Mouse (Mus musculus): ENCODE measurements at regions not wholly inside any gene's neighbourhood (a gene's known extent, or its start where the extent isn't known, plus 50 kb on each side); places are given as distances from the start of the nearest gene placed in this dataset.

DNA sequence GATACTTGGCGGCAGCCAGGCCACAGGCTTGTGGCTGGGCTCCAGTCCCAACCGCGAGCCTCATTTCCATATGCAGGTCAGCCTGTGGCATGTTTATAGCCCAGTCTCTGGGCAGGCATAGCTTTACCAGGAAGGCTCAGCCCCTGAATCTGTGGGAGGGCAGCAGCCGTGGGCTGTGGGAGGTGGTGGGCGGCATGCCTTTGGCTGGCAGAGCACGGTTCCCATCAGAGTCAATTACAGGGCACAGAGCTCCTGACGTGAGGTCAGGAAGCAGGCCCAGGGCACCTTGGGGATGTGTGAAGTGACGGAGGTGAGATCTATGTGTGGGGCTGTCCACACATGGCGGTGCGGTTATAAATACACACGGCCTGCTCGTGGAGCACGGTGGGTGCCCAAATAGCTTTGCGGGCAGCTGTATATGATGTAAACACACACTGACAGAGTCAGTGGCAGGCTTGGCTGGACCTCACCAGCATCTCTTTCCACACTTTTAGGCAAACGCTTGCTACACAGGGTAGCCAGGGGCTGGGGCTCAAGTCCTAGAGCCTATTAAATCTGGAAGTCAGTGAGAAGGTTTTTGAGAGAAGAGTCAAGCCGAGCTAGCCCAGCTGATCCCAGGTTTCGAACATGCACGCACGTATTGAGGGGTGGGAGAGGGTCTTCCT is 71.8 kb downstream of the Gm525 start:
- DNase-seq (ENCODE audit: low spot score): no peak

GRCm38 (mm10) chr11:89142527-89143154 is 69.0 kb downstream of the Gm525 start:
- no peak for DNase-seq (ENCODE audit: low spot score)
